8 mouse cellular contexts compared by ENCODE assay signal in genomic region chr9:72532381-72533088, GRCm38 (mm10). TPM values are rescaled to one million over a fixed set of nuclear protein-coding genes. Genes with fewer than 3 reads are reported as not detected.
DNase-seq lines count a peak whose midpoint lies in the region; ATAC-seq and TF ChIP-seq lines count a peak whose summit lies in the region.

No protein-coding gene starts in this region.

- peak; percentile 68 for DNase-seq in CD4-positive, CD25-positive, alpha-beta regulatory T cell, adult 2 months (ENCODE audit: low read depth, low spot score)
- peak; percentile 51 for DNase-seq in brain, embryonic 18.5 days (ENCODE audit: low read depth, low spot score)
- peak; percentile 64 for DNase-seq in kidney, postnatal 14 days
- DNase-seq in liver, embryonic 14.5 days (ENCODE audit: low read depth in 3 of 3, low spot score in 3 of 3): no peak
- DNase-seq in neural tube, embryonic 10.5 days (ENCODE audit: extremely low spot score, low spot score): peak; percentile 77

- peak overlapping the region; percentile 96 for H3K4me3 ChIP-seq in heart, embryonic 13.5 days
- peak overlapping the region; percentile 65 to 85 for H3K4me3 ChIP-seq in liver, embryonic 14.5 days (ENCODE audit: insufficient read depth in 1 of 2, low read depth in 2 of 2, low read length in 2 of 2)
- H3K4me3 ChIP-seq in stomach, embryonic 15.5 days (replicated peaks): peak overlapping the region; percentile 94

- peak overlapping the region; percentile 99 for H3K9ac ChIP-seq in heart, embryonic 13.5 days
- H3K9ac ChIP-seq in liver, embryonic 14.5 days (replicated peaks): peak overlapping the region; percentile 82
- H3K9ac ChIP-seq in stomach, embryonic 15.5 days: peak overlapping the region; percentile 98

- 2% methylated on average over 43 of the region's 55 CpGs for WGBS in heart, embryonic 13.5 days
- under 1% methylated on average over 53 of the region's 55 CpGs for WGBS in liver, embryonic 14.5 days (ENCODE audit: insufficient replicate concordance)
- WGBS in stomach, embryonic 15.5 days: 2% methylated on average over 35 of the region's 55 CpGs

- no peaks in the 10 kb centered on the region for H3K36me3 ChIP-seq in heart, embryonic 13.5 days
- no peaks in the 10 kb centered on the region for H3K36me3 ChIP-seq in liver, embryonic 14.5 days (replicated peaks; ENCODE audit: control insufficient read depth, insufficient read depth, low read depth)
- H3K36me3 ChIP-seq in stomach, embryonic 15.5 days: no peaks in the 10 kb centered on the region

- TF ChIP-seq EP300 in liver, embryonic 14.5 days (IDR thresholded peaks at IDR 0.05; ENCODE audit: low read depth): no peak

- peak overlapping the region; percentile 99 for H3K27ac ChIP-seq in heart, embryonic 13.5 days (replicated peaks)
- peak overlapping the region; percentile 68 for H3K27ac ChIP-seq in liver, embryonic 14.5 days
- H3K27ac ChIP-seq in stomach, embryonic 15.5 days: peak overlapping the region; percentile 99

- H3K4me1 ChIP-seq in heart, embryonic 13.5 days: peaks cover 19% of the 10 kb centered on the region
- H3K4me1 ChIP-seq in liver, embryonic 14.5 days (replicated peaks; ENCODE audit: control insufficient read depth in 2 of 2, insufficient read depth in 2 of 2, low read length in 1 of 2): peaks cover 5 to 9% of the 10 kb centered on the region in 2 experiments
- H3K4me1 ChIP-seq in stomach, embryonic 15.5 days: peaks cover 14% of the 10 kb centered on the region

- ATAC-seq in erythroid progenitor cell, adult 5-6 weeks (replicated peaks; ENCODE audit: low FRiP score, poor library complexity, severe bottlenecking): peak; percentile 44
- peak; percentile 26; the same call in 1 of the 2 replicates for ATAC-seq in heart, embryonic 13.5 days (ENCODE audit: extremely low read depth, insufficient number of reproducible peaks, low FRiP score, low TSS enrichment)
- ATAC-seq in liver, embryonic 14.5 days (ENCODE audit: insufficient read depth): peak; percentile 68
- ATAC-seq in stomach, embryonic 15.5 days (ENCODE audit: insufficient read depth, low FRiP score, low read depth): peak; percentile 5; the same call in 1 of the 2 replicates

- peak overlapping the region; percentile 75 for H3K4me2 ChIP-seq in heart, embryonic 13.5 days
- peak overlapping the region; percentile 92 for H3K4me2 ChIP-seq in liver, embryonic 14.5 days (ENCODE audit: low read depth)
- H3K4me2 ChIP-seq in stomach, embryonic 15.5 days: peak overlapping the region; percentile 73

- no peak for TF ChIP-seq CTCF in liver, embryonic 14.5 days (IDR thresholded peaks at IDR 0.05; ENCODE audit: low read depth)

- no peaks in the 10 kb centered on the region for H3K27me3 ChIP-seq in heart, embryonic 13.5 days (replicated peaks)
- H3K27me3 ChIP-seq in liver, embryonic 14.5 days (ENCODE audit: control insufficient read depth, insufficient read depth, low read length): no peaks in the 10 kb centered on the region
- no peaks in the 10 kb centered on the region for H3K27me3 ChIP-seq in stomach, embryonic 15.5 days (replicated peaks)

- no peaks in the 10 kb centered on the region for H3K9me3 ChIP-seq in heart, embryonic 13.5 days
- no peaks in the 10 kb centered on the region for H3K9me3 ChIP-seq in liver, embryonic 14.5 days (ENCODE audit: control insufficient read depth, low read length)
- H3K9me3 ChIP-seq in stomach, embryonic 15.5 days: no peaks in the 10 kb centered on the region

RNA-seq across cellular contexts. Expression of gene Rfx7, which starts 0.5 kb away (rescaled TPM):
- 13.8 and 17.3 TPM in 2 replicates for total RNA-seq in erythroid progenitor cell, adult 5-6 weeks (2015; ENCODE audit: low replicate concordance)
- 4.5 and 5.4 TPM in 2 replicates for total RNA-seq in erythroid progenitor cell, adult 5-6 weeks (2017; ENCODE audit: low replicate concordance)
- 6.1 TPM in 2 replicates for polyA plus RNA-seq in heart, embryonic 13.5 days (2015; fragmentation: Nextera tagmentation; extraction: Ambion mirVana)
- 2.7 and 3.1 TPM in 2 replicates for polyA plus RNA-seq in liver, embryonic 14.5 days (2012; rRNA removed)
- polyA plus RNA-seq in liver, embryonic 14.5 days (2014; fragmentation: Nextera tagmentation; extraction: Ambion mirVana): 3.2 and 3.9 TPM in 2 replicates
- polyA plus RNA-seq in stomach, embryonic 15.5 days (2015; fragmentation: Nextera tagmentation; extraction: Ambion mirVana): 10.3 and 10.6 TPM in 2 replicates

RNA-seq across cellular contexts. Expression of gene Tex9, which starts 40.5 kb away (rescaled TPM):
- total RNA-seq in erythroid progenitor cell, adult 5-6 weeks (2015; ENCODE audit: low replicate concordance): 25.9 and 51.1 TPM in 2 replicates
- total RNA-seq in erythroid progenitor cell, adult 5-6 weeks (2017; ENCODE audit: low replicate concordance): 58.1 and 61.0 TPM in 2 replicates
- 14.8 and 15.6 TPM in 2 replicates for polyA plus RNA-seq in heart, embryonic 13.5 days (2015; fragmentation: Nextera tagmentation; extraction: Ambion mirVana)
- 3.0 and 3.8 TPM in 2 replicates for polyA plus RNA-seq in liver, embryonic 14.5 days (2012; rRNA removed)
- 6.4 and 6.6 TPM in 2 replicates for polyA plus RNA-seq in liver, embryonic 14.5 days (2014; fragmentation: Nextera tagmentation; extraction: Ambion mirVana)
- 23.3 and 25.0 TPM in 2 replicates for polyA plus RNA-seq in stomach, embryonic 15.5 days (2015; fragmentation: Nextera tagmentation; extraction: Ambion mirVana)

Comparison
In these comparisons a context has a peak if more than half of its experiments do, and no peak if none do; other contexts are left out.
1. DNase-seq: peak in CD4-positive, CD25-positive, alpha-beta regulatory T cell, adult 2 months (single experiment), brain, embryonic 18.5 days (single experiment), kidney, postnatal 14 days (single experiment) and neural tube, embryonic 10.5 days (single experiment); none in liver, embryonic 14.5 days (0 of 3).
2. ATAC-seq: peak in every context shown above with its lines; median percentile 68 in liver, embryonic 14.5 days; 44 in erythroid progenitor cell, adult 5-6 weeks; 26 in heart, embryonic 13.5 days; 5 in stomach, embryonic 15.5 days.
3. Peak in every context shown above with its lines, with median percentiles within 50 percentile points of each other: H3K27ac ChIP-seq, H3K4me2 ChIP-seq, H3K4me3 ChIP-seq and H3K9ac ChIP-seq.